Mouse (Mus musculus): ENCODE data around the gene Taf9. TPM values are rescaled to one million over a fixed set of nuclear protein-coding genes. Genes with fewer than 3 reads are reported as not detected.

Taf9 gene
- total RNA-seq (2012; rRNA removed) (4.4 and 7.2 TPM in 2 replicates), total RNA-seq (2014; rRNA removed) (14.3 and 14.8 TPM in 2 replicates), polyA plus RNA-seq (2012; ENCODE audit: insufficient read length, low read depth) (9.7 and 14.9 TPM in 2 replicates)

DNA sequence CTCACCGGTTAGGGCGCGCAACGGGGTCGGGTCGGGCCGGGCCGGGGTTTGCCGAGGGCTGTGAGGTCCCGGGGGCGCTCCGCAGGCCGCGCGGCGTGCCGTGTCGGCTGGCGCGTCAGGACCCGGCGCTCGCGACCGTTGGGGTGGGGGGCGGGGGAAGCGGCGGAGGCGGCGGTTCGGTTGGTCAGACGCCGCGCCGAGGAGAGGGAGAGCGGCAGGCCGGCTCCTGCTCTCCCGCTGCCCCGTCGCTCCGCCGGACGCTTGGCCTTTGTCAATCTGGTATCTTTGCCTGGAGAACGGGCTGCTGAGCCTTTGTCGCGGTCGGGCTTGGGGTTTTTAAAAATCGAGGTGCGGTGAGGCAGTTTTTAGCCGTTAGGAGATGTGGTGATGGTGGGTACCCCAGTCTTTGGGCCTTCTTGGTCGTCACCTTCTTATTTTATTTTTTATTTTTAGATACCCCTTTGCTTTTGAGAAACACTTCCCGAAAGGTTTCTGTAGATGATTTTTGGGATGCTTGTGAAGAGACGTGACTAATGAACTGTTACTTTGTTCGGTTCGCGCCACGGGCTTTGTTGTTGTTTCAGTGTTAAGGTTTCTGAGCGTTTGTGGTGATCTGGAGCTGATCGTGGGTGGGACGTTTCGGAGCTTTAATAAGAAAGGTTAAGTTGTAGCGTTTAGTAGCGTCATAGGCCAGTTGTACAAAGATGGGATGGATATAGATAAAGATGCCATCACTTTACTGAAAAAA, at the start of gene Taf9:
Gene Taf9 (plus strand): TSS at position 141 of the 748 bp plus-strand sequence.
- in situ Hi-C loops (cut with MboI; ENCODE audit: low pct_ligation_motif_present, low pct_unique_long_range_greater_than_20kb, low sequenced_read_pairs): no loop called here
- H3K9me3 ChIP-seq (replicated peaks; ENCODE audit: low read length): no peaks in the 10 kb centered on the region
- H3K27ac ChIP-seq (ENCODE audit: insufficient read depth, low read depth): peak within 1 kb of the TSS; percentile 72
- H3K4me2 ChIP-seq (ENCODE audit: insufficient read depth, low read depth, poor library complexity, severe bottlenecking): peak within 1 kb of the TSS; percentile 85
- H3K4me1 ChIP-seq (ENCODE audit: control insufficient read depth in 1 of 2, insufficient read depth in 2 of 2): peaks cover 5 to 21% of the 10 kb centered on the region in 2 experiments; a peak in 3 of 4 replicates
- peaks cover 13 to 33% of the 10 kb centered on the region in 2 experiments for H3K36me3 ChIP-seq (replicated peaks in 1 of 2; ENCODE audit: control insufficient read depth in 1 of 2, insufficient read depth in 1 of 2, low read length in 1 of 2)
- H3K79me2 ChIP-seq (replicated peaks; ENCODE audit: control insufficient read depth, extremely low read depth, insufficient read depth, poor library complexity, severe bottlenecking): peaks cover 42% of the 10 kb centered on the region
- H3K27me3 ChIP-seq (replicated peaks): no peaks in the 10 kb centered on the region
- H3K4me3 ChIP-seq (replicated peaks in 1 of 3; ENCODE audit: low read depth in 2 of 3, low read length in 2 of 3, poor library complexity in 1 of 3): peak within 1 kb of the TSS; percentile 88 to 92 (median 92)
- dilution Hi-C loops (cut with MboI; ENCODE audit: extremely low pct_ligation_motif_present, extremely low pct_unique_long_range_greater_than_20kb, low sequenced_read_pairs): no loop called here
- peak; percentile 14 for DNase-seq (ENCODE audit: extremely low read depth)
- no peak for TF ChIP-seq RCOR1 (conservative IDR thresholded peaks at IDR 0.05; ENCODE audit: low read depth, low read length)
- TF ChIP-seq CHD1 (IDR thresholded peaks at IDR 0.05; ENCODE audit: low read depth, low read length): peak; percentile 54; the same call in 1 of the 2 replicates
- peak; percentile 41; the same call in 1 of the 2 replicates for TF ChIP-seq SIN3A (IDR thresholded peaks at IDR 0.05; ENCODE audit: low read length)
- peak within 1 kb of the TSS; percentile 66 for H3K9ac ChIP-seq (ENCODE audit: insufficient read depth, low read depth)

DNA sequence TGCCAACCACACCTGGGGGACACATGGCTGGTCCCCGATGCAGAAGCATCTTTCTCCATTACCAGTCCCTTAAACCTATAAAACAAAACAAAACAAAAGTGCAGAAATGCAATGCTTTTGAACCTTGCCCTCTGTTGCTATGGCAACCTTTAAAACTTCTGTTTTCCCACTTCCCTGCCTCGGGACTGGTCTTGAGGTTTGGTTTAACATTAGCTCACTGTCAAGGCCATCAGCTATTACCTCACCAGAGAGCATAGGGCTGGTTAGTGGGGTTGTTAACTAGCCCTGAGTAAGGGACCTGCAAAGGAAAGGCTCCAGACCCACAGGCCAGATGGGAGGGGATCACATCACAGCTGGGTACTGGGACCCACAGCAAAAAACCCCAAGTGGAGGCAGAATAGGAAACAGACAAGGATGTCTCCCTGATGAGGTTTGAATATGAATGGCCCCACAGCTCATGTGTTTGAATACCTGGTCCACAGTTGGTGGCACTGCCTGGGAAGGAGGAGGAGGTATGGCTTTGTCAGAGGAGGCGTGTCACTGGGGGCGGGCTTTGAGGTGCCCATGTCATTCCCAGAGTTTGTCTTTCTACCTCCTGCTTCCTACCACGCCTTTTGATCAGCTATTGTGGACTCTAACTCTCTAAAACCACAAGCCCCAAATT, 49.0 kb upstream of the Taf9 start:
- Histone ChIP-seq H3K9ac (ENCODE audit: insufficient read depth, low read depth) (no peak overlapping the region), H3K4me1 (ENCODE audit: control insufficient read depth in 1 of 2, insufficient read depth in 2 of 2) (no peaks in the 10 kb centered on the region), H3K4me3 (replicated peaks in 1 of 3; ENCODE audit: low read depth in 2 of 3, low read length in 2 of 3, poor library complexity in 1 of 3) (no peak overlapping the region), H3K27ac (ENCODE audit: insufficient read depth, low read depth) (no peak overlapping the region), H3K79me2 (replicated peaks; ENCODE audit: control insufficient read depth, extremely low read depth, insufficient read depth, poor library complexity, severe bottlenecking) (no peaks in the 10 kb centered on the region), H3K4me2 (ENCODE audit: insufficient read depth, low read depth, poor library complexity, severe bottlenecking) (no peak overlapping the region), H3K27me3 (replicated peaks) (no peaks in the 10 kb centered on the region), H3K9me3 (replicated peaks; ENCODE audit: low read length) (no peaks in the 10 kb centered on the region), H3K36me3 (replicated peaks in 1 of 2; ENCODE audit: control insufficient read depth in 1 of 2, insufficient read depth in 1 of 2, low read length in 1 of 2) (no peaks in the 10 kb centered on the region)
- DNase-seq (ENCODE audit: extremely low read depth): no peak
- dilution Hi-C loops (cut with MboI; ENCODE audit: extremely low pct_ligation_motif_present, extremely low pct_unique_long_range_greater_than_20kb, low sequenced_read_pairs) (no loop called here), in situ Hi-C loops (cut with MboI; ENCODE audit: low pct_ligation_motif_present, low pct_unique_long_range_greater_than_20kb, low sequenced_read_pairs) (no loop called here)
- no peak for TF ChIP-seq MXI1 (IDR thresholded peaks at IDR 0.05; ENCODE audit: low read depth, low read length)
- no peak for TF ChIP-seq ETS1 (conservative IDR thresholded peaks at IDR 0.05; ENCODE audit: low read depth, low read length)
- TF ChIP-seq CHD2 (IDR thresholded peaks at IDR 0.05; ENCODE audit: low read length): no peak
- no peak for TF ChIP-seq MAZ (IDR thresholded peaks at IDR 0.05; ENCODE audit: low read depth, low read length)
- no peak for TF ChIP-seq RCOR1 (conservative IDR thresholded peaks at IDR 0.05; ENCODE audit: low read depth, low read length)
- TF ChIP-seq MAFK (IDR thresholded peaks at IDR 0.05; ENCODE audit: insufficient replicate concordance, low read length): no peak
- no peak for TF ChIP-seq PAX5 (IDR thresholded peaks at IDR 0.05; ENCODE audit: low read length)
- no peak for TF ChIP-seq RAD21 (IDR thresholded peaks at IDR 0.05; ENCODE audit: low read depth, low read length)
- no peak for TF ChIP-seq ZMIZ1 (IDR thresholded peaks at IDR 0.05; ENCODE audit: low read depth, low read length)
- no peak for TF ChIP-seq IRF4 (IDR thresholded peaks at IDR 0.05; ENCODE audit: low read depth, low read length)
- TF ChIP-seq USF1 (IDR thresholded peaks at IDR 0.05; ENCODE audit: low read depth, low read length): no peak
- no peak for TF ChIP-seq ZKSCAN1 (IDR thresholded peaks at IDR 0.05; ENCODE audit: borderline replicate concordance, low read depth, low read length)
- TF ChIP-seq POLR2A (IDR thresholded peaks at IDR 0.05; ENCODE audit: low read depth, low read length): no peak
- no peak for TF ChIP-seq NELFE (IDR thresholded peaks at IDR 0.05; ENCODE audit: low read depth, low read length)
- no peak for TF ChIP-seq MEF2A (IDR thresholded peaks at IDR 0.05; ENCODE audit: borderline replicate concordance, low read depth, low read length)
- no peak for TF ChIP-seq ZNF384 (IDR thresholded peaks at IDR 0.05; ENCODE audit: low read depth, low read length)
- TF ChIP-seq JUND (conservative IDR thresholded peaks at IDR 0.05; ENCODE audit: low read depth, low read length): no peak
- no peak for TF ChIP-seq KAT2A (IDR thresholded peaks at IDR 0.05; ENCODE audit: insufficient replicate concordance, low read length)
- no peak for TF ChIP-seq POLR2AphosphoS2 (IDR thresholded peaks at IDR 0.05; ENCODE audit: low read depth, low read length)
